Mouse (Mus musculus) splenic B cell, adult 2 months (primary cell): ENCODE measurements around the gene Lrfn1.
A peak's percentile ranks its signal among the peaks of the same experiment; 100 is the strongest.

Experiments
- DNase-seq: peaks from one replicate; pipeline ENCODE4 v3.0.0-alpha.2; 2011; ENCODE audit warnings: low read depth, low spot score
- H3K27me3 ChIP-seq: 2 replicates; pipeline ENCODE4 v1.6.1; 2012; ENCODE audit warnings: mild to moderate bottlenecking, low read length, moderate library complexity, mixed read lengths; ENCODE audit not compliant: control insufficient read depth, poor library complexity, insufficient read depth, severe bottlenecking
- H3K36me3 ChIP-seq: 2 replicates; pipeline ENCODE4 v1.6.1; 2012; ENCODE audit warnings: mild to moderate bottlenecking, low read length, moderate library complexity, mixed read lengths; ENCODE audit not compliant: control insufficient read depth, poor library complexity, insufficient read depth, severe bottlenecking

The Lrfn1 gene

DNA sequence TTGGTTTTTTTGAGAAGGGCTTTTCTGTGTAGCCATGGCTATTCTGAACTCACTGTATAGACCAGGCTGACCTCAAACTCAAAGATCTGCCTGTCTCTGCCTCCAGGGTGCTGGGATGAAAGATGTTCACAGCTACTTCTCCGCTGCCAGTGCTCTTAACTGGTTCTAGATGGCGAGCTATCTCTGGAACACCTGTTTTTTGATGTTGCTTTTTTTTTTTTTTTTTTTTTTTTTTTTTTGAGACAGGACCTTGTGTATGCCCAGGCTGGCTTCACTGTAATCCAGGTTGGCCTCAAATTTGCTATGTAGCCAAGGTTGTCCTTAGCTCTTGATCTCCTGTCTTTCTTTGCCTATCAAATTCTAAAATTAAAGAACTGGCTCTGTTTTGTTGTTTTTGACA lies 13.0 kb upstream of the Lrfn1 start:
- DNase-seq = no peak
- Histone ChIP-seq H3K27me3 (no peaks in the 10 kb centered on the region; the same call in 1 of the 2 replicates), H3K36me3 (0 out of 2 replicates have a peak, but pooled peaks cover 2% of the 10 kb centered on the region)

DNA sequence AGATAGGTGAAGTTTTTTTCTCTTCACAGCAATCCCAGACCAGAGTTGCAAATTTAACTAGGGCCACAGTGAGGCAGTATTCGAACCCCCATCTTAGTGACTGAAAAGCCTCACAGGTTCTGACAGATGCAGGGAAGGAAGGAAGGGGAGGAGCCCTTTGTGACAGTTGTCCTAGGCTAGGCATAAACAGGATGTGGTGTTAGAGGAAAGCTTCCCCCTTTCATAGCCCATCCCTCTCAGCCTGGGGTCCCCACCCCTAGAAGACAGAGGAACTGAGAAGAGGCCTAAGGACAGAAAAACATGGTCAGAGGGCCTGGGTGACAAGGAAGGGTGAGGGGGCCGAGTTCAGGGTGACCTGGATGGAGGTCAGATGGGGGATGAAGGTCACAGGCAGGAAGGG lies 11.0 kb upstream of the Lrfn1 start:
- Histone ChIP-seq H3K36me3 (peaks cover 11% of the 10 kb centered on the region), H3K27me3 (no peaks in the 10 kb centered on the region)
- peak; percentile 91 for DNase-seq

DNA sequence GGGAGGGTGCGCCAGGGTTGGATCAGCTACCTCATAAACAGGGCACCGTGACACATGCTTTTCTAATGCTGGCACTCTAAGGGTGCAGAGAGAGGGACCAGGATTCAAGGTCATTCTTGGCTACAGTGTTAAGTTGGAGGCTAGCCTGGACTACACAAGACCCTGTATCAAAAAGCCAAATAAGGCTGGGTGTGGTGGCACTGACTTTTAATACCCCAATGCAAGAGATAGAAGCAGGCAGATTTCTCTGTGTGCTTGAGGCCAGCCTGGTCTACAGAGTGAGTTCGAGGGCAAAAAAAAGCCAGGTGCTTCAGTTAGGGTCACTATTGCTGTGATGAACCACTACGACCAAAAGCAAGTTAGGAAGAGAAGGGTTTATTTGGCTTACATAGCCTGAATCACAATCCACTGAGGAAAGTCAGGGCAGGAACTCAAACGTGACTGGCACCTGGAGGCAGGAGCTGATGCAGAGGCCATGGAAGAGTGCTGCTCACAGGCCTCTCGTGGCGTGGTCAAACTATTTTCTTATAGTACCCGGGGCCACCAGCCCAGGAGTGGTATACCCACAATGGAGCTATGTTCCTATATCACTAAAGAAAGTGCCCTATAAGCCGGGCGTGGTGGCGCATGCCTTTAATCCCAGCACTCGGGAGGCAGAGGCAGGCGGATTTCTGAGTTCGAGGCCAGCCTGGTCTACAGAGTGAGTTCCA lies 9.8 kb upstream of the Lrfn1 start:
- Histone ChIP-seq H3K27me3 (no peaks in the 10 kb centered on the region), H3K36me3 (peaks cover 18% of the 10 kb centered on the region)
- DNase-seq = no peak

DNA sequence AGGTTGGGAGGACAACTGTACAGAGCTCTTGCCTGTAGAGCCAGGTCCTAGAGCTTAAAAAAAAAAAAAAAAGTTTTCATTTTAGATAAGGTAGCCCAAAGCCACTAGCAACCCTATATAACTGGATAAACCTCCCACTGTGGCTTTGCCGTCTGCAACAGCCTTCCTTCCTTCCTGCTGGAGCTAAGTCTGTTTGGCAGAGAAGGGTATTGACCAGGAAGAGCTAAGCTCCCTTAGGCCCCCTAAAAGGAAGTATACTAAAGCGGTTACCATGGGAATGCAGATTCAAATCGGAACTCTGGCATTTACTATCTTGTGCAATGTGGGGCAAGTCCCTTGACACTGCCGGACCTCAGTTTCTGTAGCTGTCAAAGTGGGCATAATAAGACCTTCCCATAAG lies 9.1 kb upstream of the Lrfn1 start:
- Histone ChIP-seq H3K27me3 (no peaks in the 10 kb centered on the region), H3K36me3 (peaks cover 18% of the 10 kb centered on the region)
- peak; percentile 31 for DNase-seq

DNA sequence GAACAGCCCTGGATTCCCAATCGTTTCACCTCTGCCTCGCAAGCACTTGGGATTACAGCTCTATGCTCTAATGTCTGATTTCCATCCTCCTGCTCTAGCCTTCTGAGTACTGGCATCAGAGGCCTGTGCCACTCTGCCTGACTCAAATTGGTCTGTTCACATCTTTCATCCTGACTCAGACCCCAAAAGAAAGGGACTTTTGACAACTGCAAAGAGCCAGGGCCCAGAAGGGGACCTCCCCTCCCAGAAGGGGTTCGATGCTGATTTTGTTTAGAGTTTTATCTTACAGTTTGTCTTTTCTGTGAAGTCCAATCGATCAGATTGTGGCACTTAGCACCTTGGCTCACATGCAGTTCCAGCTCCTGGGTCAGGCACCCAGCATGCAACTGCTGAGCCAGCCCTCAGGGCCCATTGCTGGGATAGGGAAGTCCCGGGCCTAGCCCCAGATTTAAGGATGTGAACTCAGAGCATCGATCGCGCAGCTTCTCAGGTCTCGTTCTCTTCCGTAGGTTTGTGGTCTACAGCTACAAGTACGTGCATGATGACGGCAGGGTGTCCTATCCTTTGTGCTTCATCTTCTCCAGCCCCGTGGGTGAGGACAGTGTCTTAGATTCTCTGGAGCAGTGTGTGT lies 7.3 kb upstream of the Lrfn1 start:
- Histone ChIP-seq H3K27me3 (no peaks in the 10 kb centered on the region), H3K36me3 (peaks cover 18% of the 10 kb centered on the region)
- no peak for DNase-seq

DNA sequence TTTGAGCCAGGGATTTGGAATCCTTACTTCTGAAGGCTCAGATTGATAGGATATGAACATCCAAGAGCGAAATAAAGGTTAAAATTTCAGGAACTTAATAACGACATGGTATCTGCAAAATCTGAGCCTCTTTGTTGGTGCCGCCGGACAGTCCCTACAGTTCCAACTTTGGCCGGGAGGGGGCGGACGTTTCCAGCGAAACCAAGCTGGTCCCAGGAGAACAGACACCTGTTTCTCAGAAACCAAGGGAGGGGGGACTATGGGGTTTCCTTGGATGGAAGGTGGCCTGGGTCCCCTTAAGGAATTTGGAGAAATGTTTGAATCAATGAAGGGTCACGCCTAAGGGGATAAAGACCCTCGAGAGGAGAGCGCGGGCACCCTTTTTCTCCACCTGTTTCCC lies 5.3 kb upstream of the Lrfn1 start:
- no peaks in the 10 kb centered on the region; the same call in 1 of the 2 replicates for H3K27me3 ChIP-seq
- peaks cover 18% of the 10 kb centered on the region for H3K36me3 ChIP-seq
- peak; percentile 83 for DNase-seq

DNA sequence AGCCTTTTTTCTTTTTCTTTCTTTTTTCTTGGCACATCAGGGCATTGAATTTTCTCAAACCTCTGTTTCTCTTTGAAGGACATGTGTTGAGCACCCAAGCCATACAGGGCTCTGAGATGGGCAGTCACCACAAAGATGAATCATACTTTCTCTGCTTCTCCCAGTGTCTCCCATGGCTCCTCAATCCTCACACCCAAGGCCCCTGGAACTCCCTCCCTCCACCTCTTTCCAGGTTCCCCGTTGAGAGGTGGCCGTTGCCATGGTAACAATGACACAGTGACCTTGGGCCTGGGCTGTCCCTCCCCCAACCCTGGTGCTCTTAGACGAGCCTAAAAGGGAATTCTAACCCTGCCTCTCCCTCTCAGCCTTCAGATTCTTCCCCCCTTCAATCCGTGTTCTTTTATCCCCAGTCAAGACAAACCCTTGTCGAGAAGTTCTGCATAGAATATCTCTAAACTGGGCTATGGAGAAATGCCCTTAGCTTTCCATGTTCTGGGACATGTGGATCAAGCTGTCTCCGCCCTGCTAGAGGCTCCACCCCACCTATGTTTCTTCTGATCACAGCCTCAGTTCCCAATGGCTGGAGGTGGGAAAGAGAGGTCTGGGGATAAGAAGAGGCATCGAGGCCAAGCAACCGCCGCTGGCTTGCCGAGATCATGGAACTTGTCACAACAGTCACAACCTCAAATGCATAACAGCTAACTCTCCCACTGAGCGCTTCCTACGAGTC lies 4.5 kb upstream of the Lrfn1 start:
- Histone ChIP-seq H3K27me3 (no peaks in the 10 kb centered on the region; the same call in 1 of the 2 replicates), H3K36me3 (peaks cover 18% of the 10 kb centered on the region)
- DNase-seq = no peak

DNA sequence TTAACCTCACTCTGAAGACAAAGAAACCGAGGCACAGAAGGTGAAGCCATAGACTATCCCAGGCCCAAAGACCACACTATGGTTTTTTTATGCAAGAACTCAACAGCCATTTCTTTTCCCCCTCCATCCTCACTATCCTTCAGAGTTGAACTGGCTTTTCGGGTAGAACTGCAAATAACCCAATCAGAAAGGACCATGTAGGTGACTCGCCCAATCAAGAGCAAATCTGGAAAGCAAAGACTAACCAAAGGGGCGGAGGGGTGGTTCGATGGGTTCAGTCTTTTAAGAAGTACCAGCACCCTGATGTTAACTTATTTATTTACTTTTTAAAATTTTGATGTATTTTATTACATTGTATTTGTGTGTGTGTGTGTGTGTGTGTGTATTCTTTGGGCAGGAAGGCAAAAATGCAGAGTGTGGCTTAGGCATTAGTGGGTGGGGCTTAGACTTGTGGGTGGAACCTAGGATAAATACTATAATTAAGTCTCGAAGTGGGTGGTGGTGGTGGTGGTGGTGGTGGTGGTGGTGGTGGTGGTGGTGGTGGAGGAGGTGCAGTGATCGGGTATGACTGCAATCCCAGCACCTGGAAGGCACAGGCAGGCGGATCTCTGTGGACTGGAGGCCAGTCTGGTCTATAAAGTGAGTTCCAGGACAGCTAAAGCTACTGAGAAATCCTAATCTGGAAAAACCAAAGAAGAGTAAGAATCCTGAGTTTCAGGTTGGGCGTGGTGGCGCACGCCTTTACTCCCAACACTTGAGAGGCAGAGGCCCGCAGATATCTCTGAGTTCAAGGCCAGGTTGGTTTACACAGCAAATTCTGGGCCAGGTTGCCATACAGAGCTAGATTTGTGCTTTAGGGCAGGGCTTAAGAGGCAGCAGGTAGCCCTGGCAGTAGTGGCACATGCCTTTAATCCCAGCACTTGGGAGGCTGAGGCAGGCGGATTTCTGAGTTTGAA lies 3.6 kb upstream of the Lrfn1 start:
- H3K27me3 ChIP-seq = peaks cover 3% of the 10 kb centered on the region; the same call in 1 of the 2 replicates

DNA sequence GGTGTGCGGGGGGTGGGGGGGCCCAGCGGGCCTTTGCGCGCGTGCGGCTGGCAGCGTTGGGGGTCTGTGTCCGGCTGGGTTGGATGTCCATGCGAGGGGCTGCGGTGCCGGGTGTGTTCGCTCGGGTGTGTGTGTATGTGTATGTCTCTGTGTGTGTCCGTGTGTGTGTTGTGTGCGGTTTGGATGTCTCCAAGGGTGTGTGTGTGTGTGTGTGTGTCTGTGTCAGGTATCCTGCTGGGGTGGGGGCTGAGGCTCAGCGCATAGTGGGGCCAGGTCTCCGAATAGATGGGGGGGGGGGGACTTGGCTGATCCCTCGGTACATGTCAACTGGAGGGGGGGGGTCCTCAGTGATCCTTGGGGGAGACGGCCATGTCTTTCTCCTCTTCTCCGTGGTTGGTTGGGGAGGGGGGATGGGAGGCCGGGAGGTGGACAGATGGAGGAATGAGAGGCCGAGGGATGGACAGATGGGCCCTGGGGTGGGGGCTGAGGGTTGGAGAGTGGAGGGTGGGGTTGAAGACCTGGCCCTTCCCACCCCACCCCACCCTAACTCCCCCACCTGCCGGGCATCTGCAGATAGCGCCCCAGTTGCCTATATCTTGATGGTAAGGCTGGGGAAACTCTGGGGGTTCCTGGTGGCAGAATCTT lies 703 bp downstream of the Lrfn1 start:
- peaks cover 3% of the 10 kb centered on the region; the same call in 1 of the 2 replicates for H3K27me3 ChIP-seq
- H3K36me3 ChIP-seq = no peaks in the 10 kb centered on the region
- no peak for DNase-seq

More for the DNA sequence above, 3.6 kb upstream of the Lrfn1 start:
- peaks cover 17% of the 10 kb centered on the region for H3K36me3 ChIP-seq
- no peak for DNase-seq

DNA sequence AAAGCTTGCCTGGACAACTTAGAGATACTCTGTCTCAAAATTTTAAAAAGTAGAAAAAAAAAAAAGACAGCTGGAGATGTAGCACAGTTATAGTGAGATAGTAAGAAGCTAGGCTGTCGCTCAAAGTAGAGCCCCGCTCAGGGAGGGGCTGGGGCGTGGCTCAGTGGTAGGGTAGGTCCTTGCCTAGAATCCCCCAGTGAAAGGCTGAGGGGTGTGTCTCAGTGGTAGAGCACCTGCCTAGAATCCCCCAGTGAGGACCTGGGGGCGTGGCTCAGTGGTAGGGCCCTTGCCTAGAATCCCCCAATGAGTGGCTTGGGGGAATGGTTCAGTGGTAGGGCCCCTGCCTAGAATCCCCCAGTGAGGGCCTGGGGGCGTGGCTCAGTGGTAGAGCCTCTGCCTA lies 8.6 kb downstream of the Lrfn1 start:
- Histone ChIP-seq H3K36me3 (no peaks in the 10 kb centered on the region), H3K27me3 (no peaks in the 10 kb centered on the region)
- no peak for DNase-seq

DNA sequence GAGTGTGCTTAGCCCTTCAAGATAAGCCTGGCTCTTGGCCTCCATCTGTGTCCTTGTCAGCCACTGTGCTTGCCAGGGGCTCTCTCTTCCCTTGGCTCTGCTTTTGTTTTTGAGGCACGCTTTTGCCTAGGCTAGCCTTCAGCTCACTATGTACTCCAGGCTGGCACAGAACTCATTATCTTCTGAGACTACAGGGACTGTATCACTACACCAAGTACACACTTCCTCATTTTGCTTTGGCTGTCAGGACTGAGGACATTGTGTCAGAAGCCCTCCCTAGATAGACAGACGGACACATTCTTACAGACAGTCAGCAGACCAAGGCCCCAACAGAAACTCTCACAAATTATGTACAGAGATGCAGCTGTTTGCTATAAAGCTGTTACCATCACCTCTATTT lies 11.0 kb downstream of the Lrfn1 start:
- no peaks in the 10 kb centered on the region for H3K36me3 ChIP-seq
- DNase-seq = no peak
- H3K27me3 ChIP-seq = no peaks in the 10 kb centered on the region

DNA sequence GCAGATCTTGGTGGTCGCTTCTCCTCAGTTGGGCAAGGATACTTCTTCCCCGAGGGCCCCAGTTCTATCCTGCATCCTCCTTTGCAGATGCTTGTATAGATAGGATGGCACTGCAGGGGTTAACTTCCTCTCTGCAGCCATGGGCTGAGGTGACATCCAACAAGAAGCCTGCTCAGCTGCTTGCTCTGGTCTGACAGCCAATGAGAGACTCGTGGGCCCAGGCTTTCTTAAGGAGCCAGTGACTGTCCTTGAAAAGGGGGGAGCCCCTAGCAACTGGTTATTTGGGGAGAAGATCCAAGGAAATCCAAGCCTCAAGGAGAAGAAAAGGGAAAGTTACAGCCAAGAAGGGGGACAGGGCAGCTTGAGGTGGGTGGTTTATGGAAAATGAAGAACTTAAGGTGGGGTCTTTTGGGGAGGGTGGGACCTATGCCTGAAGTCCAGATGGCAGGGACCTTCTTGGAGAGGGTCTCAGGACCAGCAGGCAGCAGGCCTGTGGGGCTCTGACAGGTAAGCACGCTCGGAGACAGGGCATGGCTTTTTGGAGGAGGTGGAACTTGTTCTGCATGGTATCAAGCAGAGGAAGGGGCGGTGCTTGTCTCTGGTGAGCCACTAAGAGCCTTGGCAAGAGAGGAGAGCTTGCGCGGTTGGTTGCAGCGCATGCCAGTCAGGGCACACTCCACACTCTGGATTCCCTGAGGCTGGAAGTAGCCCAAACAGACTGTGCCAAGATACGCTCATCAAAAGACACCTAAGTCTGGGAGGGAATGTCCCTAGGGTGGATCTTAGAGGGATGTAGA lies 12.8 kb downstream of the Lrfn1 start:
- DNase-seq = peak; percentile 47
- Histone ChIP-seq H3K27me3 (no peaks in the 10 kb centered on the region), H3K36me3 (no peaks in the 10 kb centered on the region)

DNA sequence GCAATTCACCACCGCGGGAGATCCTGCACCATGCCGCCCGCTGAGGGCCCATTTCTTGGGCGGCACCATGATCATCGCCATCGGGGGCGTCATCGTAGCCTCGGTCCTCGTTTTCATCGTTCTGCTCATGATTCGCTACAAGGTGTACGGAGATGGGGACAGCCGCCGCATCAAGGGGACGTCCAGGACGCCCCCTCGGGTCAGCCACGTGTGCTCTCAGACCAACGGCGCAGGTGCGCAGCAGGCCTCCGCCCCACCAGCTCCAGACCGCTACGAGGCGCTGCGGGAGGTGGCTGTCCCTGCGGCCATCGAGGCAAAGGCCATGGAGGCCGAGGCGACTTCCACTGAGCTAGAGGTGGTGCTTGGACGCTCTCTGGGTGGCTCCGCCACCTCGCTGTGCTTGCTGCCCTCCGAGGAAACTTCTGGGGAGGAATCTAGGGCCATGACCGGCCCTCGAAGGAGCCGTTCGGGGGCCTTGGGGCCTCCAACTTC lies 15.0 kb downstream of the Lrfn1 start:
- Histone ChIP-seq H3K36me3 (no peaks in the 10 kb centered on the region), H3K27me3 (no peaks in the 10 kb centered on the region)
- DNase-seq = no peak
